Mouse (Mus musculus) intestine, postnatal 0 days (tissue): ENCODE data around the gene Txnrd1. TPM values are rescaled to one million over a fixed set of nuclear protein-coding genes. Genes with fewer than 3 reads are reported as not detected.

ENCODE experiments used
- ATAC-seq: fragments of 200-750 bp; cut with Nextera tagmentation; 2 replicates; pipeline ENCODE4 v1.8.0; 2017; ENCODE audit warnings: mild to moderate bottlenecking, moderate TSS enrichment, moderate library complexity
- H3K27ac ChIP-seq: fragments of 300-500 bp; sonication (generic); 2 replicates; pipeline ENCODE4 v1.5.1; 2014; ENCODE audit warnings: mild to moderate bottlenecking, low read depth, low read length, moderate library complexity
- H3K27me3 ChIP-seq: fragments of 300-500 bp; sonication (generic); replicated peaks from 2 replicates; pipeline ENCODE4 v1.6.1; 2014; ENCODE audit warnings: low read length, mixed read lengths; ENCODE audit not compliant: control insufficient read depth, insufficient read depth
- H3K36me3 ChIP-seq: fragments of 300-500 bp; sonication (generic); 2 replicates; pipeline ENCODE4 v1.6.1; 2014; ENCODE audit warnings: mild to moderate bottlenecking, moderate library complexity; ENCODE audit not compliant: control insufficient read depth, insufficient read depth
- H3K4me1 ChIP-seq: fragments of 300-500 bp; sonication (generic); replicated peaks from 2 replicates; pipeline ENCODE4 v1.6.1; 2014; ENCODE audit warnings: antibody characterized with exemption, low read length, mixed read lengths; ENCODE audit not compliant: control insufficient read depth, insufficient read depth
- H3K4me2 ChIP-seq: fragments of 300-500 bp; sonication (generic); replicated peaks from 2 replicates; pipeline ENCODE4 v1.6.1; 2014; ENCODE audit warnings: low read depth, mild to moderate bottlenecking, moderate library complexity
- H3K4me3 ChIP-seq: fragments of 300-500 bp; sonication (generic); 2 replicates; pipeline ENCODE4 v1.5.1; 2014; ENCODE audit warnings: low read depth, low read length
- H3K9ac ChIP-seq: fragments of 300-500 bp; sonication (generic); 2 replicates; pipeline ENCODE4 v1.6.1; 2014; ENCODE audit warnings: mild to moderate bottlenecking, low read depth, low read length
- H3K9me3 ChIP-seq: fragments of 300-500 bp; sonication (generic); 2 replicates; pipeline ENCODE4 v1.6.1; 2016; ENCODE audit warnings: mixed run types; ENCODE audit not compliant: control insufficient read depth
- CTCF ChIP-seq: sonication (generic); IDR thresholded peaks from 2 replicates; pipeline ENCODE4 v1.5.1; 2016; ENCODE audit warnings: low read depth, mild to moderate bottlenecking, control low read depth, antibody characterized with exemption, moderate library complexity
- WGBS: fragments of 180-500 bp; shearing (Covaris S2); extraction: QIAGEN DNeasy Blood & Tissue Kit; methylation state at CpG from one replicate; pipeline ENCODE4 v1.1.7; 2014; 5-methylcytosine and 5-hydroxymethylcytosine counted together
- polyA plus RNA-seq: library from polyadenylated mRNA; unstranded; fragments of >200 nt; fragmentation: Nextera tagmentation; extraction: Ambion mirVana; gene quantifications from 2 replicates; pipeline ENCODE4 v1.2.1, GENCODE M21; 2015

Txnrd1 gene
- polyA plus RNA-seq, 1 experiment from 2014 or later = 67.7 TPM

DNA sequence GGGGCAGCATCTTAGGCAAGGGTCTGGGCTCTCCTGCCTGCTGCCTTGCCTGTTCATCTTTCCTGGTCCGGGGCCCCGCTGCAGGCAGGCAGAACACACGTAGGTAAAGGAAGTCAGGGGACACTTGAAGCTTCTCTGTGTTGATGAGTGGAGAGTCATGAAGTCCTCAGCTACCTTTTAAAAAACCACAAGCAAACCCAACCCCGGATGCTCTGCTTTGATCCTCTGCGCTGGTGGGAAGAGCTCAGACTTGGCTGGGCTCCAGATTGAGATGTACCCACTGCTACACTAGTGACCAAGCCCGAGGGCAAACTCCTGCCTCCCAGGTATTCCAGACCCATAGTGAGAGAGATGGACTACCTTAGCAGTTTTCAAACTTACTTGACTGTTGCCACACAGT, 53.6 kb downstream of the Txnrd1 start:
- no peak for TF ChIP-seq CTCF
- no peak overlapping the region for H3K4me2 ChIP-seq
- H3K27me3 ChIP-seq = no peaks in the 10 kb centered on the region
- H3K4me1 ChIP-seq = no peaks in the 10 kb centered on the region
- no peak overlapping the region for H3K4me3 ChIP-seq
- WGBS = 92% methylated on average over 6 of the region's 6 CpGs
- H3K9ac ChIP-seq = no peak overlapping the region
- H3K27ac ChIP-seq = no peak overlapping the region
- H3K9me3 ChIP-seq = no peaks in the 10 kb centered on the region
- no peak for ATAC-seq
- H3K36me3 ChIP-seq = peaks cover 80% of the 10 kb centered on the region

DNA sequence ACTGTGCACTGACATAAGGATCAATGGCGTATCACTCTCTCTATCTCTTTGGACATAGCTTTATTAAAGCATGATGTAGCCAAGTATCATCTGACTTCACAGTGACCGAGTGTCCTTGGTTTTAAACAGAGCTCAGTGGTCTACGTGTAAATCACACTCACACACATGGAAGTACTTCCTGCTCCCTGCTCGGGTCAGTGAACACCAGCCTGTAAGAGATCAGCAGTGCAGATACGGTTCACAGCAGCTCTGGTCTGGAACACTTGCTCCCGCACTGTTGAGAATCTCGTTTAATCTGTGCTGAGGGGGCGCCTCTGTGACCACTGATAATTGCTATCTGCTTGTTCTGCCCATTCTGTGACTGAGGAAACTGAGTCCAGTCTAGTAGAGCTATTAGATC, 54.8 kb downstream of the Txnrd1 start:
- no peak overlapping the region for H3K27ac ChIP-seq
- 86% methylated on average over 8 of the region's 8 CpGs for WGBS
- TF ChIP-seq CTCF = no peak
- no peaks in the 10 kb centered on the region for H3K9me3 ChIP-seq
- no peaks in the 10 kb centered on the region for H3K4me1 ChIP-seq
- H3K27me3 ChIP-seq = no peaks in the 10 kb centered on the region
- no peak for ATAC-seq
- H3K9ac ChIP-seq = no peak overlapping the region
- H3K4me2 ChIP-seq = no peak overlapping the region
- H3K4me3 ChIP-seq = no peak overlapping the region
- peaks cover 80% of the 10 kb centered on the region for H3K36me3 ChIP-seq

DNA sequence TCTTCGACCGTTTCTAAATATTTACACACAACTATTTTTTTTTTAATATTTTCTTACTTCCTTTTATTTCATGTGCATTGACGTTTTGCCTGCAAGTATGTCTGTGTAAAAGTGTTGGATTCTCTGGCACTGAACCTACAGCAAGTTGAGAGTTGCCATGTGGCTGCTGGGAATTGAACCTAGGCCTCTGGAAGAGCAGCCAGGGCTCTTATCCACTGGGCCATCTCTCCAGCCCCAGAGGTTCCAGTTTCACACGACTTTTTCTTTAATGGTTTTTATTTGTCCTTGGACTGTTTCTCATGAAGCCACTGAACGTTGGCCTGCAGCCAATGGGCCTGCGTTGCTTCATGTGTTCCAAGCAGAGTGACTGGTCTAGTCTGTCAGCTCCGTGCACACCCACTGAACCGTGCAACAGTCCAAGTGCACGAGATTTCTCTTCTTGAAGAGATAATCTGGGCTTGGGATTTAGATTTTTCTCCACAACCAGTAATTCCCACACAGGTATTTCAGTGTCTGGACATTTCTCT, 55.8 kb downstream of the Txnrd1 start:
- no peaks in the 10 kb centered on the region for H3K4me1 ChIP-seq
- no peaks in the 10 kb centered on the region for H3K9me3 ChIP-seq
- H3K9ac ChIP-seq = no peak overlapping the region
- 30% methylated on average over 9 of the region's 9 CpGs for WGBS
- no peak overlapping the region for H3K4me2 ChIP-seq
- H3K27ac ChIP-seq = peak overlapping the region; percentile 21; the same call in 1 of the 2 replicates
- no peak overlapping the region for H3K4me3 ChIP-seq
- peak; percentile 76 for ATAC-seq
- peaks cover 78% of the 10 kb centered on the region for H3K36me3 ChIP-seq
- TF ChIP-seq CTCF = no peak
- H3K27me3 ChIP-seq = no peaks in the 10 kb centered on the region

- WGBS = 65% methylated on average over 2 of the region's 2 CpGs
- H3K36me3 ChIP-seq = peaks cover 75% of the 10 kb centered on the region
Measured at GRCm38 (mm10) chr10:82890936-82891335, 57.2 kb downstream of the Txnrd1 start.

GRCm38 (mm10) chr10:82891427-82891826, 57.7 kb downstream of the Txnrd1 start:
- Histone ChIP-seq H3K9ac (no peak overlapping the region), H3K4me1 (no peaks in the 10 kb centered on the region), H3K4me3 (no peak overlapping the region), H3K27me3 (no peaks in the 10 kb centered on the region), H3K9me3 (no peaks in the 10 kb centered on the region), H3K4me2 (no peak overlapping the region), H3K36me3 (peaks cover 75% of the 10 kb centered on the region), H3K27ac (no peak overlapping the region)
- TF ChIP-seq CTCF = no peak
- WGBS = 60% methylated on average over 7 of the region's 7 CpGs
- no peak for ATAC-seq

More at GRCm38 (mm10) chr10:82890936-82891335, 57.2 kb downstream of the Txnrd1 start:
- no peak overlapping the region for H3K4me3 ChIP-seq
- no peaks in the 10 kb centered on the region for H3K9me3 ChIP-seq
- H3K27ac ChIP-seq = no peak overlapping the region
- no peaks in the 10 kb centered on the region for H3K4me1 ChIP-seq
- no peak for TF ChIP-seq CTCF
- H3K4me2 ChIP-seq = no peak overlapping the region
- no peak for ATAC-seq
- H3K27me3 ChIP-seq = no peaks in the 10 kb centered on the region
- H3K9ac ChIP-seq = no peak overlapping the region

DNA sequence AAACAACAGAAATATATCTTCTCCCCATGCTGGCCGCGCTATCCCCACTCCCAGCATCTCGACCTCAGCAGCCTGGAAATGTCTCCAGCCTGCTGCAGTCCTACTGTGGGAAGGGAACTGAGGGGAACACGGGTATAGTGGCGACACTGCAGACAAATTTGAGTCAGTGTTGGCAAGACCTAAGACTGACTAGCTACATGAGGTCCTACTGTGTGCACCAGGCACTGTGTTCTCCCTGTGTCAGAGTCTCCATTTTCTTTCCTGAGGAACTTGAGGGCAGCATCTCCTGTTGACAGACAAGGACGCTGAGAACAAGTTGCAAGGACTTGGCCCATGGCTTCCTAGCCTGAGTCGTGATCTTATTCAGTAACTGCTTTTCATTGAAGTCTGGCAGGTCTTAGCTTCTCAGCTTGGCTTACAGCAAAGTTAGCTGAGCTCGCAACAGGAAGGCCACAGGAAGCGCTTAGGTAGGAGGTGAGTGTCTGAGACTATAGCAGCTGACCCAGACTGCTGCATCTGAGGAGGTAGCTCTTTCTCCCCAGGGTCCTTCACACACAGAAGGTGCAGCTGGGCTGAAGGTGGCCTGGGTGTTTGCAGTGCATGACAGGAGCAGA, 58.8 kb downstream of the Txnrd1 start:
- Histone ChIP-seq H3K4me1 (no peaks in the 10 kb centered on the region), H3K4me2 (no peak overlapping the region), H3K9ac (no peak overlapping the region), H3K27ac (no peak overlapping the region), H3K27me3 (no peaks in the 10 kb centered on the region), H3K4me3 (no peak overlapping the region), H3K9me3 (no peaks in the 10 kb centered on the region), H3K36me3 (peaks cover 74% of the 10 kb centered on the region)
- TF ChIP-seq CTCF = no peak
- ATAC-seq = no peak
- 89% methylated on average over 9 of the region's 9 CpGs for WGBS
